Mouse (Mus musculus): Measurements from ENCODE around the gene Asb2. TPM values are rescaled to one million over a fixed set of nuclear protein-coding genes. Genes with fewer than 3 reads are reported as not detected.

Asb2 gene
- polyA plus RNA-seq, 1 experiment: 1.2 TPM

DNA sequence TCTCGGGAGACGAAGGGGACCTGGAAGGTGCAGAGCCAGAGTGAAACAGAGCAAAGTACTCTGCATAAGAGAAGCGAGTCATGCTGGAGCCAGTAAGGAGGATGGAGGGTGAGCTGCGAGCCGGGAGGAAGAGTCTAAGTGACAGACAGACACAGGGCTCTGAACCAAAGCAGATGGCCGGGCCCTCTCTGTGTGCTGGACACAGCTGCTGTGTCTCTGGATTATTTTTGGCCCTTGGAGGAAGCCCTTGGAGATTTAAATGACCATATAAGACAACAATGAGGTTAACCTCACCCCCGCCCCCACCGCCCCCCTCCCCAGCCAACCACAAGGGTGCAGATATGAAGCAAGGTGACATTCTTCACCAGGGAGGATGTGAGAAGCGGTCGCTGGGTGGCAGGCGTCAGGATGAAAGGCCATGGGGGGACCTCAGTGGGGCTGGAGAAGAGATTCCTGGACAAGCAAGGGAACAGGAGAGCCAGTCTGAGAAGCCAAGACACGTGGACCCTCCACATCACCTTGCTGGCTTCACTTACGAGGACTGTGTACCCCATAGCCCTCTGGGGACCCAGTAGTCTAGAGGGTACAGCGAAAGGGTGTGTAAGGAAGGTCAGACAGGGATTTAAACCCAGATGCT lies 17.5 kb downstream of the Asb2 start:
- no peak for DNase-seq (ENCODE audit: low read depth)

DNA sequence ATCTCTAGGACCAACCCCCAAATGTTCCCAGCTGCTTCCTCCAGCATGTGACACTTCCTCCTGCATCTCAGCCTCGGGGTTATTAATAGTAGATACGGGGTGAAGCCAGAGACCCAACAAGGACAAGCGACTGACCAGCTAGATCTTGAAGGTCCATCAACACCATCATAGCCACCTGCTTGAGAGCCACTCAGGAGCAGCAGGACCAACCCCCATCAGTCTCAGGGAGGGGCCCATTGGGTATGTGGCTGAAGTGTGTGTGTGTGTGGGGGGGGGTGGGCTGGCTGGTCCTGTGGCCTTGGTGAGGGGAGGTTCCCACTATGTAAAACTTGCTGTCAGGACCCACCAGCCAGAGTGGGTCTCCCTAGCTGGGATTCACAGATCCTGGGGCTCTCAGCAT lies 19.0 kb downstream of the Asb2 start:
- no peak for DNase-seq (ENCODE audit: low read depth)
- TF ChIP-seq CTCF (IDR thresholded peaks at IDR 0.05; ENCODE audit: borderline replicate concordance, extremely low read depth, insufficient read depth, insufficient read length) (no peak), POLR2A (IDR thresholded peaks at IDR 0.05; ENCODE audit: borderline replicate concordance, extremely low read depth, insufficient read depth, insufficient read length, poor library complexity, severe bottlenecking) (no peak)

More for the DNA sequence above, 17.5 kb downstream of the Asb2 start:
- TF ChIP-seq CTCF (IDR thresholded peaks at IDR 0.05; ENCODE audit: borderline replicate concordance, extremely low read depth, insufficient read depth, insufficient read length) (no peak), POLR2A (IDR thresholded peaks at IDR 0.05; ENCODE audit: borderline replicate concordance, extremely low read depth, insufficient read depth, insufficient read length, poor library complexity, severe bottlenecking) (no peak)

DNA sequence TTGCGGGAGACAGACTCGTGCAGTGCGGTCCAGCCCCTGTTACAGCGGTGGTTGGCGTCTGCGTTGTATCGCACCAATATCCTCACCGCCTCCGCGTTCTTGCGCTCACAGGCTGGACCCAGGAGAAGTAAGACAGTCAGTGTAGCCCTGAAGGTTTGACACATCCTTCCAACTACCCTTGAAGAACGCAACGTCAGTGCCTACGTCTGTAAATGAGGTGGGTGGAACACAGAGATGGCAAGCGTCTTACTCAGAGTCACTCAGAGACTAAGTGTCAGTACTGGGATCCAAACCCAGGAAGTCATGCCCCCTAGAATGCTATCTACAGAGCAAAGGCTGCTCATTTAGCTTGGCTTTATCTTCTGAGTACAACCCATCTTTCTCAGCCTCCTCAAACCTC lies 22.4 kb downstream of the Asb2 start:
- TF ChIP-seq POLR2A (IDR thresholded peaks at IDR 0.05; ENCODE audit: borderline replicate concordance, extremely low read depth, insufficient read depth, insufficient read length, poor library complexity, severe bottlenecking) (no peak), CTCF (IDR thresholded peaks at IDR 0.05; ENCODE audit: borderline replicate concordance, extremely low read depth, insufficient read depth, insufficient read length) (no peak)

DNA sequence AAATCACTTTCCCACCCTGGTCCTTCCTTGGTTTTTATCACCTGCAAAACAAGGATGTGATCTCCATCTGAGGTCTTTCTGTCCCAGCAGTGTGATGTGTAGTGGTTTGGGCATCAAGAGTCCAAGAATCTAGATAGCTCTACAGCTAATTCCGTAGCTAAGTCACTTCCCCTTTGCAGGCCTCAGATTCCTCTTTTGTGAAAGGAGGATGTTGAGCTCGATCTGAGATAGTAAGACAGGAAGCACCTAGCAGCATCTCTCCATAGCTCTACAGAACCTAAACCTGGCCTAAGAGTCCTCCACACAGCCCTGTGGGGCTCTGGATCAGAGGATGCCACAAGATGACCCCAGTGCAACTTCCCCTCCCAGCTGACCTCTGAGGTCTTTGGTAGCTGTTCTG lies 22.9 kb downstream of the Asb2 start:
- TF ChIP-seq CTCF (IDR thresholded peaks at IDR 0.05; ENCODE audit: borderline replicate concordance, extremely low read depth, insufficient read depth, insufficient read length) (no peak), POLR2A (IDR thresholded peaks at IDR 0.05; ENCODE audit: borderline replicate concordance, extremely low read depth, insufficient read depth, insufficient read length, poor library complexity, severe bottlenecking) (no peak)
- no peak for DNase-seq (ENCODE audit: low read depth)

More for the DNA sequence above, 22.4 kb downstream of the Asb2 start:
- DNase-seq (ENCODE audit: low read depth): no peak

DNA sequence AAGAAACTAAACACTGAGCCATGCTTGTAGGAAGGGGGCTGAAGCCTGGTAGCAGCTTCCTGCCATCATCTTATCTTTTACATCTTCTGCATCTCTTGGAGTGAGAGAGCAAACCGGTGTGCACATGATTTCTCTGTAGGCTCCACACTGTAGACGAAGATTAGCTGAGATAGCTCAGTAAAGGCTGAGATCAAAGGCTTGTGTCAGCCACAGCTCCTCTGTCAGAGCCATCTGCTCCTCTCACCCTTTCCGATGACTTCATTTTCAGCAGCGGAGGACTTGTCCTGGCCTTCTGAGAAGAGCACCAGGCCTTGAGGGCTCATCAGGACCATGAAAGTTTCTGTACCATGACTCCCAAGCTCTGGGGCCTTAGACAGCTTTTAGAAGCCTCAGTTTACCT lies 24.3 kb downstream of the Asb2 start:
- DNase-seq (ENCODE audit: low read depth): no peak
- TF ChIP-seq CTCF (IDR thresholded peaks at IDR 0.05; ENCODE audit: borderline replicate concordance, extremely low read depth, insufficient read depth, insufficient read length): no peak

DNA sequence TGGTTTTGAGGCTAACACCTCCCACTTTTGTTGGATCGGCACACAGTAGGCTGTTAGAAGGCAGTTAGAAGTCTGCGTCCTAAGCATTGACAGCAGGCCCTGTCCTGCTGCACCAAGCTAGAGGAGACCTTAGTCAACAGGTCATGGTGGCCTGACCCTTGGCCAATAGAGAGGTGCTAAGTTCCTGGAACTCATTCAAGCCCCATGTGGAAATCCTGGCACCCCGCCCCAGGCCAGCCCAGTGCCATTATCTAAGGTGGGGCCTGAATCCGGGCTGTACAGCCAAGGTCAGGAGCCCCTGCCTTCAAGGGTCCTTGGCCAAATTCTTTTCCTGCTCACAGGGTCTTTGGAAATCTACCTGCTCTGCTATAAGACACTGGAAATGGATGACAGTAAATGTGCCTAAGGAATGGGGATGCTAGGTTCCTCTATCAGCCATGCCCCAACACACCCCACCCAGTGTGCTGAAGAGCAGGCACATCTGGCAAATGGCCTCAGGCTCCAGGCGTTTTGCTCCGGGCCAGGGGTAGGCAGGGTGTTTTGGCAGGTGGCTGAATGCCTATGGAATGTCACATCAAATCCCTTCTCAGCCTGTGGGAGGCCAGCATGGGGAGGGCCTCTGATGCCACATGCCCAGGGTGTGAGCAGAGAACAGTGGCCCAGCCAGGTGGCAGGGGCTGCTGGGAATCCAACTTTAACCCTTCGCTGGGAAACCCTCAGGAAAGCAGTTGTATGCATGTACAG lies 27.2 kb downstream of the Asb2 start:
- DNase-seq (ENCODE audit: low read depth): no peak
- TF ChIP-seq CTCF (IDR thresholded peaks at IDR 0.05; ENCODE audit: borderline replicate concordance, extremely low read depth, insufficient read depth, insufficient read length) (no peak), POLR2A (IDR thresholded peaks at IDR 0.05; ENCODE audit: borderline replicate concordance, extremely low read depth, insufficient read depth, insufficient read length, poor library complexity, severe bottlenecking) (no peak)

DNA sequence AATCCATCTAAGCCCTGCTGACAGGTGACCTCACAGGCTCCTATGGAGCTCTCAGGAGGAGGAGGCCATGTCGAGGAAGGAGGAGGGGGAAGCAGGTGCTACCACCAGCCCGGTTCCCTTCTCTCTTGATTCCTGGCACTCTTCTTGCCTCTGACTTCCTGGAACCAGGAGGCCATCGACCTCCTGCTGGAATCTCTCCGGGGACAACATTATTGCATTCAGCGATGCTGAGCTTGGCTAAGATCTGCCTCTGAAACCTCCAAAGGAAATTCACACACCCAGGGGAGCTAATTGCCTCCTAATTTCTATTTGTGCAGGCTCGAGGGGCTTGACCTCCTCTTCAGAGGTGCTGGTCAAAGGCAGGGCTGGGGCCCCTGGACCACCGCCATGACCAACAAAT lies 28.7 kb downstream of the Asb2 start:
- no peak for TF ChIP-seq POLR2A (IDR thresholded peaks at IDR 0.05; ENCODE audit: borderline replicate concordance, extremely low read depth, insufficient read depth, insufficient read length, poor library complexity, severe bottlenecking)
- DNase-seq (ENCODE audit: low read depth): no peak

DNA sequence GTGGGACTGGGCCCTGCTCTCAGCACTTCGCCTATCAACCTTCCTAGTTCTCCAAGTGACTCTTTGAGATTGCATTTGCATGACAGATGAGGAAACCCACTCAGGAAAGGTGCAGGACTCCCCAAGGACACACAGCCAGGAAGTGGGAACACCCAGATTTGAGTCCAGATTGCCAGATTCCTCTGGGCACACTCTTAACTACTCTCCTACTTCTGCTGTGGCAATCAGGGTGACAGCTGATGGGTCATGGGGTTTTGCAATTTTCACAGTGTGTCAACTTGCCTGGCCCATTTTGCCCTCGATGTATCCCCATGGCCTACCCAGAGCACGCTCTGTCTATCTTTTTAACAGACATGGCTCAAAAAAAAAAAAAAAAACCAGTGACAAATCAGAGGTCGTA lies 29.2 kb downstream of the Asb2 start:
- no peak for DNase-seq (ENCODE audit: low read depth)
- no peak for TF ChIP-seq POLR2A (IDR thresholded peaks at IDR 0.05; ENCODE audit: borderline replicate concordance, extremely low read depth, insufficient read depth, insufficient read length, poor library complexity, severe bottlenecking)
- TF ChIP-seq CTCF (IDR thresholded peaks at IDR 0.05; ENCODE audit: borderline replicate concordance, extremely low read depth, insufficient read depth, insufficient read length): no peak

DNA sequence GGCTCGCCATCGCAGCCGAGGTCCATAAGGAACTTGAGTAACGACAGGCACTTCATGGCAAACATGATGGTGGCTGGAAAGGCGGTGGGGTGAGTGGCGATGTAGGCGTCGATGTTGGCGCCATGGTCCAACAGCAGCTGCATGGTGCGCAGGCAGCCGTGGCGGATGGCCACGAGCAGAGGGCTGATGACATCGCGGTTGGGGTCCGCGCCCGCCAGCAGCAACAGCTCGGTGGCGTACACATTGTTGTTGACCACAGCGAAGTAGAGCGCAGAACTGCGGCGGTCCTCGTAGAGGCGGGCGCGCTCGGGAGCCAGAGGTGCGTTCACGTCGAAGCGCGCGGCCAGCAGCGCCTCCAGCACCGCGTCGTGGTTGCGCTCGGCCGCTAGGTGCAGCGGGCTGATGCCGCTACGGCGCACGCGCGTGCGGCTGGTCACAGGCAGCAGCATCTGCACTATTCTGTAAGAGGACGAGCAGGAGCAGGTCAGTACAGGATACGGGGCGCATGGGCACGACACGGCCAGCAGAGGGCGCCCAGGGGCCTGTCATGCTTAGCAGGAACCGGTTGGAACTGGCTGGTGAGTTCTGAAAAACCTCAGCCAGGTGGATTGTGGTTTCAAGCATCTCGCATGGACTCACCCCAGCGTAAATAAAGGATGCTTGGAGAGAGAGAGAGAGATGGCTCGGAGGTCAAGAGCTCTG lies 30.5 kb downstream of the Asb2 start:
- DNase-seq (ENCODE audit: low read depth): peak; percentile 98
- TF ChIP-seq CTCF (IDR thresholded peaks at IDR 0.05; ENCODE audit: borderline replicate concordance, extremely low read depth, insufficient read depth, insufficient read length) (peak; percentile 95), POLR2A (IDR thresholded peaks at IDR 0.05; ENCODE audit: borderline replicate concordance, extremely low read depth, insufficient read depth, insufficient read length, poor library complexity, severe bottlenecking) (no peak)

DNA sequence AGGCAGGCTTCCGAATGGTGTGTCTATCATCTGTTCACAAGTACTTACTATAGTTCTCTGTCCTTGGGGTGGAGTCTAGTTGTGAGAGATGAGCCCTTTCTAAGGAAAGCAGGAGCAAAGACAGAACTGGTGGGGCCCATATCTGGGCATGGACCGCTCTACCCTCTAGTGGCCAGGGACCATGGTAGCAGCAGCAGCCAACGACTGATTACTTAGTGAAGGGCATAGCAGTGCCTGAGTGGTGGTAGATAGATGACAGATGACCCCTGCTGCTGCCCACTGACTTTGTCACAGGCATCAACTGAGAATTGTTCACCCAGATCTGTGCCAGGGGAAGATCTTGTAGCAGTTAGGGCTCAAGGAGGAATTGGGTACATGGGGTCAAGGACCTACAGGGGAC lies 33.0 kb downstream of the Asb2 start:
- peak; percentile 34 for DNase-seq (ENCODE audit: low read depth)
- peak; percentile 70; the same call in 1 of the 2 replicates for TF ChIP-seq CTCF (IDR thresholded peaks at IDR 0.05; ENCODE audit: borderline replicate concordance, extremely low read depth, insufficient read depth, insufficient read length)
- TF ChIP-seq POLR2A (IDR thresholded peaks at IDR 0.05; ENCODE audit: borderline replicate concordance, extremely low read depth, insufficient read depth, insufficient read length, poor library complexity, severe bottlenecking): no peak

DNA sequence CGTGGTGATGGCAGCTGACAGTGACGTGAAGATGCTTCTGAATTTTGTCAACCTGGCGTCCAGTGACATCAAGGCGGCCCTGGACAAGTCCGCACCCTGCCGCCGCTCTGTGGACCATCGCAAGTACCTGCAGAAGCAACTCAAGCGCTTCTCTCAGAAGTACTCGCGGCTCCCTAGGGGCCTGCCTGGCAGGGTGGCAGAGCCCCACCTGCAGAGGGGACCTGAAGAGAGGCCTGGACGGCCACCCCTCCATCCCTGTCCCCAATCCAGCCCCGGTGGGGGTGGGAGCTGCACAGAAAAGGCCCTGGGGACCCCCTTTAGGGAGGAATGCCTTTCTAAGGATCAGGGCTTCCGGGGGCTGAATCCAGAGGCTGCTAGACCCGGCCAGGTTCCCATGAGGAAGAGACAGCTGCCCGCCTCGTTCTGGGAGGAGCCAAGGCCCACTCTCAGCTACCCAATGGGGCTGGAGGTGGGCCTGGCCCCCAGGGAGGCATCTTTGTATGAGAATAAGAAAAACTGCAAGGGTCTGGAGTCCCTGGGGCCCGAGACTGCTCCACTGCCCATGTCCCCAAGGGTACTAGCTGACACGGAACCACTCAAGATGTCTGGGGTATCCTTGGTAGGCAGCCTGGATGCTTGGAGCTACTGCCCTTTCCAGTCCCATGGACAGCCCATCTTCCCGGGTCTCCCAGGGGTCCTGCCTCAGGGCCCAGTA lies 39.8 kb downstream of the Asb2 start:
- no peak for DNase-seq (ENCODE audit: low read depth)
- no peak for TF ChIP-seq POLR2A (IDR thresholded peaks at IDR 0.05; ENCODE audit: borderline replicate concordance, extremely low read depth, insufficient read depth, insufficient read length, poor library complexity, severe bottlenecking)
